Mouse (Mus musculus): ENCODE data around the gene Sh2b1. TPM values are rescaled to one million over a fixed set of nuclear protein-coding genes. Genes with fewer than 3 reads are reported as not detected.

Sh2b1 gene
- polyA plus RNA-seq (2015; fragmentation: Nextera tagmentation; extraction: Ambion mirVana), result 23.0 and 23.6 TPM in 2 replicates

DNA sequence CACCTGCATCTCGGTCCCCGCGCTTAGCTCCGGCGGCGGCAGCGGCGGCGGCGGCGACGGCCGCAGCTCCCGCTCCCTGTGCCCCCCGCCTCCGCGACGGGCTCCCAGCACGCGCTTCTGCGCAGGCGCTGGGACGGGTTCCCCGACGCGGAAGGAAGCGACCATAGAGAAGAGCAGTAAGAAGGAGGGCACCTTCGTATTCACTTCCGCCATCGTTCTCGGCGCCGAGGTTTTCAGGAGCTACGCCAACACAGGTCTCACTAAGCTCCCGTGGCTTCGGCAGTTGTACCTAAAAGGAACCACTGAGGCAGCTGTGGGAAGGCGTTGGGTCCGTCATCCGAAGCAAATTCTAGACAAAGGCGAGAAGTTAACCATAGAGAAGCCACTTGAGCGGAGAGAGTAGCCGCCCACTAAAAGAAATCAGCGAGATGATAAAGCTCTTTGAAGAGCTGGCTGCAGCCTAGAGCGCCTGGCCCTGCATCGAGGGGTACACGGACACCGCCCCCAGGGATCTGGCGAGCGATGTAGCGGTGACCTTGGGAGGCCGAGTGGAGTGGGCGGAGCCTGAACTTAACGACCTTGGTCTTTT, at the start of gene Sh2b1:
Gene Sh2b1, minus strand, starts transcription at position 432 of the 589 bp plus-strand sequence.

DNA sequence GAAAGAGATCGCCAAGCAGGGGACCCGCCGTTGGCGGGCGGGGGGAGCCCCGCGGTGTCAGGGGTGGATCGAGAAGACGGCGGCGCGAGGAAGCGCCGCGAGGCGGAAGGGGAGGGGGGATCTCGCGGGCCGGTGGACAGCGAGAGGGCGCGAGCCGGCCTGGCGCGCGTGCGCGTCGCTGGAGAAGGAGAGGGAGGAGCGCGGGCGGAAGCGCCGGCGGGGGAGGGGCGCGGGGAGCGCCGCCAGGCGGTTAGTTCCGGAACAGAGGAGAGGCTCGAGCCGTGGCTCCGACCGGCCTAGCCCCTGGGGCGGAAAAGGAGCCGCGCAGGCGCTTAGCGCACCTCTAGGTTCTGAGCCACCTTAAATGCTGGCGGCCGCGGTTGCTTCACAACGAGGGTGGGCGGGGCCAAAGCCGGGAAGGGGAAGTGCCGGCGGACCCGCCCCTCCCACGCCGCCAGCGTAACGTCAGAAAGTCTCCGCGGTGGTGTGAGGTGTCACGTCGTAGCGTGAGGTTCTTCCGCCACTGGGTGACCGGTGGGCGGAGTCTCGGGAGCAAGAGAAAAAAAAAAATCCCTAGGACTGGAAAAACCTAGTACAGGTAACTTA, 28.2 kb upstream of the Sh2b1 start, which contains the start of gene Atxn2l:
Gene Atxn2l, minus strand, starts transcription at position 165 of the 606 bp plus-strand sequence.

DNA sequence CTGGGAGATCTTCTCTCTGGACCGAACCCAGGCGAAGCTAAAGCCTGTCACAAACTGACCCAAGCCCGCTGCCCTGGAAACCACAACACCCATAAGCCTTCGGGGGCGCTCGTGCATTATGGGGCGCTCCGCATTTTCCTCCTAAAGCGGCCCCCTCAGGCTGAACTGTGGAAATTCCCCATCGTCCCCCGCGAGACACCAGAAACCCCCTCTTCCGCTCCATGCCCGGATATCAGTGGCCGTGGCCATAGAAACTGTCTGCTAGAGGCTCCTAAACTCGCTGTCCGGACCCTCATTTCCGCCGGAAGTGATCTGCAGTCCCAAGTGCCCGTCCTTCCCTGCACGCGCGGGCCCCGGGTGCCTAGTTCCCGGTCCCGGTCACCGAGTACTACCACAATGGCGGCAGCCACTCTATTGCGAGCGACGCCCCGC, 11.8 kb upstream of the Sh2b1 start, which contains the start of gene Tufm:
Gene Tufm, plus strand, starts transcription at position 310 of the 432 bp plus-strand sequence.

DNA sequence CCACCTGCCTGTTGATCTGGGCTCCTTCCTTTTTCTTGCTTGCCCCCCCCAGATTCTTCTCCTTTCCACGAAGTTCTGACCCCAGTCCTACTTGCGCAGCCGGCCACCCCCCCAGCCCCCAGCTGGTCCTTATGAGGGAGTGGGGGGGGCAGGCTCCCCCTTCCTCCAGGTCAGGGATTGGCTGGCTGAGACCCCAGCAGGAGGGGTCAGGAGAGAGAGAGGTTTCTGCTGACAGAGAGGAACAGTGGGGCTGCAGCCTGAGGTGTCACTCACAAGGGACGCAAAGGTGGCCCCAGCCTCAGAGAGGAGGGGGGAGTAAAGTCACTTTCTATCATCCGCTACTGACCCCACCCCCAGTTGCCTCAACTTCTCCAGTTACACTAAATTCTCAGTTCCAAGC, 12.2 kb downstream of the Sh2b1 start, which contains the start of gene Atp2a1:
Gene Atp2a1, minus strand, starts transcription at position 105 of the 400 bp plus-strand sequence.

DNA sequence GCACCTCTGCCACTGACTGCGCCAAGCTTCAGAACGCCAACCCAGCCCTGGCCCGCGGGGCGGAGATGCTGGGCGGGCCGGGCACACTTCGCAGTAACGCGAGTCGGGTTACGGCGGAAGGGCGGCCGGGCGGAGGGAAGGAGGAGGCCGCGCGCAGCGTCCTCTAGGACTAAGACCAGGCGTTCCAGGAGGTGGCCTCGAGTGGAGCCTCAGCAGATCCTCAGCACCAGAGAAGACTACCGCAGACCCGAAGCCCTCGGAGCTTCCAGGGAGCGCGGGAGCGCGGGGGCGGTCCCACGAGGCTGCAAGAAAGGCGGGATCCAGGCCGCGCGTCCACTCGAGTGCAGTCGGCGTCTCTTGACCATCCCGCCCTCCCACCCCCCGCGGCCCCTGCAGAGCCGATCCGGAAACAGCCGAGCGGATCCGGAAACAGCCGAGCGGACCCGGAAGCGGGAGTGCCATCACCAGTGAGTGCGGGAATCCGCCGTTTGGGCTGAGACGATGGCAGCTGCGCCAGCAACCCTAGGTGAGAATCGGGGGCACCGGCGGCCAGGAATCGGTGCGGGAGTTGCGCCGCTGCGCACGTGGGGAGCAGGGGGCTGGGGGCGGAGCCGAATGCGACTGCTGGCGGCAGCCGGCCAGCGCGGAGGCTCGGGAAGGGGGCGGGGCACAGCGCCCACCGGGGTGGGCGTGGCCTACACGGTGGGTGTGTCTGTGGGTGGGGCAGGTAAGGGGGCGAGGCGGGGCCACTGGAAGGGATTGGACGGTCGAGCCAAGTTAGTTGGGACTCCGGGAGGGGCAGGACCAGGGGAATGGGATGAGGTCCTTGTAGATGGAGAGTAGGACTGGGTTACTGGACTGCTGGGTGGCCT, 46.4 kb downstream of the Sh2b1 start, which contains the start of gene Rabep2:
Gene Rabep2, plus strand, starts transcription at position 129 of the 872 bp plus-strand sequence.

Other genes with a start within 250 kb of the Sh2b1 start
- 2.3 and 3.1 TPM in 2 replicates for gene Sbk1, start 202.8 kb downstream of the Sh2b1 start, polyA plus RNA-seq (2015; fragmentation: Nextera tagmentation; extraction: Ambion mirVana)
- gene Lat, start 105.9 kb downstream of the Sh2b1 start, polyA plus RNA-seq (2015; fragmentation: Nextera tagmentation; extraction: Ambion mirVana), result 0.48 and 1.0 TPM in 2 replicates
- gene Spns1, start 98.0 kb downstream of the Sh2b1 start, polyA plus RNA-seq (2015; fragmentation: Nextera tagmentation; extraction: Ambion mirVana), result 28.0 and 30.0 TPM in 2 replicates
- gene Nfatc2ip, start 78.7 kb downstream of the Sh2b1 start, polyA plus RNA-seq (2015; fragmentation: Nextera tagmentation; extraction: Ambion mirVana), result 1.1 and 1.3 TPM in 2 replicates
- gene Cd19, start 60.5 kb downstream of the Sh2b1 start, polyA plus RNA-seq (2015; fragmentation: Nextera tagmentation; extraction: Ambion mirVana), result 0.35 TPM in 1 of 2 replicates, not detected in the other
- 14.2 and 17.6 TPM in 2 replicates for gene Rabep2, start 46.7 kb downstream of the Sh2b1 start, polyA plus RNA-seq (2015; fragmentation: Nextera tagmentation; extraction: Ambion mirVana)
- gene Atp2a1, start 12.3 kb downstream of the Sh2b1 start, polyA plus RNA-seq (2015; fragmentation: Nextera tagmentation; extraction: Ambion mirVana), result 0.41 and 0.55 TPM in 2 replicates
- gene Tufm, start 11.9 kb upstream of the Sh2b1 start, polyA plus RNA-seq (2015; fragmentation: Nextera tagmentation; extraction: Ambion mirVana), result 55.4 and 60.2 TPM in 2 replicates
- 23.0 and 25.2 TPM in 2 replicates for gene Atxn2l, start 28.0 kb upstream of the Sh2b1 start, polyA plus RNA-seq (2015; fragmentation: Nextera tagmentation; extraction: Ambion mirVana)
- gene Eif3c, start 91.0 kb upstream of the Sh2b1 start, polyA plus RNA-seq (2015; fragmentation: Nextera tagmentation; extraction: Ambion mirVana), result 152 and 161 TPM in 2 replicates
- 2.1 and 3.6 TPM in 2 replicates for gene Apobr, start 109.5 kb upstream of the Sh2b1 start, polyA plus RNA-seq (2015; fragmentation: Nextera tagmentation; extraction: Ambion mirVana)
- gene Cln3, start 110.4 kb upstream of the Sh2b1 start, polyA plus RNA-seq (2015; fragmentation: Nextera tagmentation; extraction: Ambion mirVana), result 17.2 and 19.0 TPM in 2 replicates
- gene Il27, start 119.5 kb upstream of the Sh2b1 start, polyA plus RNA-seq (2015; fragmentation: Nextera tagmentation; extraction: Ambion mirVana), result not detected in 2 replicates
- gene Nupr1, start 155.4 kb upstream of the Sh2b1 start, polyA plus RNA-seq (2015; fragmentation: Nextera tagmentation; extraction: Ambion mirVana), result 62.7 and 73.5 TPM in 2 replicates
- gene Sgf29, start 173.9 kb upstream of the Sh2b1 start, polyA plus RNA-seq (2015; fragmentation: Nextera tagmentation; extraction: Ambion mirVana), result 24.1 and 28.7 TPM in 2 replicates
- gene Sult1a1, start 201.0 kb upstream of the Sh2b1 start, polyA plus RNA-seq (2015; fragmentation: Nextera tagmentation; extraction: Ambion mirVana), result 16.8 and 17.8 TPM in 2 replicates
- 81.7 and 98.8 TPM in 2 replicates for gene Bola2, start 220.0 kb upstream of the Sh2b1 start, polyA plus RNA-seq (2015; fragmentation: Nextera tagmentation; extraction: Ambion mirVana)
- gene Slx1b, start 220.4 kb upstream of the Sh2b1 start, polyA plus RNA-seq (2015; fragmentation: Nextera tagmentation; extraction: Ambion mirVana), result 4.7 and 5.1 TPM in 2 replicates
- gene Coro1a, start 232.4 kb upstream of the Sh2b1 start, polyA plus RNA-seq (2015; fragmentation: Nextera tagmentation; extraction: Ambion mirVana), result 15.1 and 33.5 TPM in 2 replicates

Data from urinary bladder, postnatal 0 days (tissue).